Mouse (Mus musculus): ENCODE measurements around the gene Pmpcb.

GRCm38 (mm10) chr5:21714447-21714846 lies 22.5 kb upstream of the Pmpcb start:
- no peak for TF ChIP-seq EP300 (IDR thresholded peaks at IDR 0.05; ENCODE audit: low read depth)
- no peak for TF ChIP-seq CTCF (IDR thresholded peaks at IDR 0.05; ENCODE audit: low read depth)
